Mouse (Mus musculus) heart, embryonic 14.5 days (tissue): ENCODE results near the gene Mapk8. TPM values are rescaled to one million over a fixed set of nuclear protein-coding genes. Genes with fewer than 3 reads are reported as not detected.

Source experiments
- ATAC-seq: fragments of 200-750 bp; cut with Nextera tagmentation; 2 replicates; pipeline ENCODE4 v1.8.0; 2017; ENCODE audit warnings: low read depth, moderate TSS enrichment; ENCODE audit not compliant: insufficient number of reproducible peaks, insufficient read depth, low FRiP score
- H3K27ac ChIP-seq, 2 experiments: fragments of 200-500 bp in 1 of 2; fragments of 300-500 bp in 1 of 2; sonication (generic) in 1 of 2; replicated peaks in 1 of 2; 2 replicates each; pipeline ENCODE4 v1.5.1; 2012 to 2014; ENCODE audit warnings: low read depth in 2 of 2, low read length in 2 of 2, control low read depth in 1 of 2, mild to moderate bottlenecking in 1 of 2, mixed read lengths in 1 of 2; ENCODE audit not compliant: control insufficient read depth in 1 of 2, insufficient read depth in 1 of 2
- H3K27me3 ChIP-seq: fragments of 300-500 bp; sonication (generic); 2 replicates; pipeline ENCODE4 v1.6.1; 2014; ENCODE audit warnings: mild to moderate bottlenecking, low read length, control low read depth; ENCODE audit not compliant: control insufficient read depth, insufficient read depth
- H3K36me3 ChIP-seq: fragments of 300-500 bp; sonication (generic); 2 replicates; pipeline ENCODE4 v1.6.1; 2014; ENCODE audit warnings: mild to moderate bottlenecking, control low read depth, low read length, mixed read lengths; ENCODE audit not compliant: control insufficient read depth, insufficient read depth
- H3K4me1 ChIP-seq, 2 experiments: fragments of 200-500 bp in 1 of 2; fragments of 300-500 bp in 1 of 2; sonication (generic) in 1 of 2; 2 replicates each; pipeline ENCODE4 v1.6.1; 2012 to 2014; ENCODE audit warnings: low read length in 2 of 2, control low read depth in 1 of 2, mixed read lengths in 1 of 2; ENCODE audit not compliant: control insufficient read depth in 2 of 2, insufficient read depth in 2 of 2
- H3K4me2 ChIP-seq: fragments of 300-500 bp; sonication (generic); 2 replicates; pipeline ENCODE4 v1.6.1; 2014; ENCODE audit warnings: mild to moderate bottlenecking, low read length
- H3K4me3 ChIP-seq, 2 experiments: fragments of 200-500 bp in 1 of 2; fragments of 300-500 bp in 1 of 2; sonication (generic) in 1 of 2; 2 replicates each; pipeline ENCODE4 v1.5.1; 2012 to 2014; ENCODE audit warnings: low read length in 2 of 2, mild to moderate bottlenecking in 2 of 2, control low read depth in 1 of 2, low read depth in 1 of 2, moderate library complexity in 1 of 2; ENCODE audit not compliant: control insufficient read depth in 1 of 2, insufficient read depth in 1 of 2
- H3K9ac ChIP-seq: fragments of 300-500 bp; sonication (generic); 2 replicates; pipeline ENCODE4 v1.6.1; 2014; ENCODE audit warnings: mild to moderate bottlenecking, low read length
- H3K9me3 ChIP-seq: fragments of 300-500 bp; sonication (generic); 2 replicates; pipeline ENCODE4 v1.6.1; 2016; ENCODE audit warnings: low read length, control low read depth; ENCODE audit not compliant: control insufficient read depth
- WGBS: fragments of 180-500 bp; shearing (Covaris S2); extraction: QIAGEN DNeasy Blood & Tissue Kit; methylation state at CpG from one replicate; pipeline ENCODE4 v1.1.7; 2014; 5-methylcytosine and 5-hydroxymethylcytosine counted together
- polyA plus RNA-seq: library from polyadenylated mRNA; unstranded; fragments of >200 nt; fragmentation: Nextera tagmentation; extraction: Ambion mirVana; gene quantifications from 2 replicates; pipeline ENCODE4 v1.2.1, GENCODE M21; 2014

Mapk8 gene
- polyA plus RNA-seq, 1 experiment from 2014 or later = 13.5 TPM

- no peaks in the 10 kb centered on the region for H3K4me1 ChIP-seq
- H3K27ac ChIP-seq = no peak overlapping the region
- 83% methylated on average over 5 of the region's 5 CpGs for WGBS
- no peak for ATAC-seq
- H3K4me3 ChIP-seq = no peak overlapping the region
- peaks cover 18% of the 10 kb centered on the region for H3K36me3 ChIP-seq
- no peak overlapping the region for H3K9ac ChIP-seq
- no peak overlapping the region for H3K4me2 ChIP-seq
- no peaks in the 10 kb centered on the region for H3K9me3 ChIP-seq
- H3K27me3 ChIP-seq = no peaks in the 10 kb centered on the region
Observed at GRCm38 (mm10) chr14:33398065-33398860, 48.7 kb downstream of the Mapk8 start.

GRCm38 (mm10) chr14:33380830-33381457 is 66.0 kb downstream of the Mapk8 start:
- Histone ChIP-seq H3K36me3 (peaks cover 76% of the 10 kb centered on the region), H3K4me3 (no peak overlapping the region), H3K4me1 (no peaks in the 10 kb centered on the region), H3K27me3 (no peaks in the 10 kb centered on the region), H3K9ac (no peak overlapping the region), H3K4me2 (no peak overlapping the region), H3K27ac (no peak overlapping the region), H3K9me3 (no peaks in the 10 kb centered on the region)
- no peak for ATAC-seq
- 76% methylated on average over 6 of the region's 6 CpGs for WGBS

- 88% methylated on average over 5 of the region's 5 CpGs for WGBS
- Histone ChIP-seq H3K4me3 (no peak overlapping the region), H3K4me1 (no peaks in the 10 kb centered on the region), H3K27ac (no peak overlapping the region), H3K4me2 (no peak overlapping the region), H3K9me3 (no peaks in the 10 kb centered on the region), H3K9ac (no peak overlapping the region), H3K27me3 (no peaks in the 10 kb centered on the region), H3K36me3 (peaks cover 54% of the 10 kb centered on the region)
- ATAC-seq = no peak
Observed at GRCm38 (mm10) chr14:33378723-33379122, 68.2 kb downstream of the Mapk8 start.

GRCm38 (mm10) chr14:33377211-33377610 is 69.7 kb downstream of the Mapk8 start:
- no peak overlapping the region for H3K4me2 ChIP-seq
- H3K27me3 ChIP-seq = no peaks in the 10 kb centered on the region
- peaks cover 39% of the 10 kb centered on the region for H3K36me3 ChIP-seq
- no peak for ATAC-seq
- H3K27ac ChIP-seq = no peak overlapping the region
- no peak overlapping the region for H3K9ac ChIP-seq
- peaks cover 0 to 2% of the 10 kb centered on the region in 2 experiments; a peak in 1 of 4 replicates for H3K4me1 ChIP-seq
- H3K4me3 ChIP-seq = no peak overlapping the region
- 90% methylated on average over 3 of the region's 3 CpGs for WGBS
- no peaks in the 10 kb centered on the region for H3K9me3 ChIP-seq

- H3K9me3 ChIP-seq = no peaks in the 10 kb centered on the region
- no peak overlapping the region for H3K9ac ChIP-seq
- ATAC-seq = no peak
- H3K36me3 ChIP-seq = peaks cover 15% of the 10 kb centered on the region
- no peak overlapping the region for H3K4me2 ChIP-seq
- H3K4me1 ChIP-seq = peaks cover 2 to 4% of the 10 kb centered on the region in 2 experiments; a peak in 3 of 4 replicates
- H3K27ac ChIP-seq = no peak overlapping the region
- H3K27me3 ChIP-seq = no peaks in the 10 kb centered on the region
- no peak overlapping the region for H3K4me3 ChIP-seq
- WGBS = 78% methylated on average over 1 of the region's 1 CpGs
Observed at GRCm38 (mm10) chr14:33374089-33374488, 72.9 kb downstream of the Mapk8 start.

GRCm38 (mm10) chr14:33373271-33373670 is 73.7 kb downstream of the Mapk8 start:
- ATAC-seq = no peak
- peaks cover 2 to 4% of the 10 kb centered on the region in 2 experiments; a peak in 3 of 4 replicates for H3K4me1 ChIP-seq
- peaks cover 13% of the 10 kb centered on the region for H3K36me3 ChIP-seq
- no peak overlapping the region for H3K4me3 ChIP-seq
- no peak overlapping the region for H3K4me2 ChIP-seq
- no peaks in the 10 kb centered on the region for H3K27me3 ChIP-seq
- H3K9me3 ChIP-seq = no peaks in the 10 kb centered on the region
- H3K9ac ChIP-seq = no peak overlapping the region
- H3K27ac ChIP-seq = no peak overlapping the region
- WGBS = 26% methylated on average over 1 of the region's 1 CpGs

- H3K9ac ChIP-seq = no peak overlapping the region
- 0 out of 2 replicates have a peak, but pooled peaks have one; percentile 25 for ATAC-seq
- H3K27ac ChIP-seq = no peak overlapping the region
- WGBS = 14% methylated on average over 3 of the region's 3 CpGs
- no peaks in the 10 kb centered on the region for H3K27me3 ChIP-seq
- no peak overlapping the region for H3K4me2 ChIP-seq
- no peaks in the 10 kb centered on the region for H3K9me3 ChIP-seq
- no peak overlapping the region for H3K4me3 ChIP-seq
- no peaks in the 10 kb centered on the region for H3K36me3 ChIP-seq
- peaks cover 2 to 4% of the 10 kb centered on the region in 2 experiments; a peak in 3 of 4 replicates for H3K4me1 ChIP-seq
Observed at GRCm38 (mm10) chr14:33371248-33371647, 75.7 kb downstream of the Mapk8 start.
